Mouse (Mus musculus) cerebellum, adult 9-11 months (tissue): ENCODE measurements around the gene Derl3.
A peak's percentile ranks its signal among the peaks of the same experiment; 100 is the strongest.
"Not testable (repeated sequence)": the region's sequence is repeated elsewhere in the genome, so short reads cannot be mapped to it uniquely, and the experiment has no call there.

Experiments used
- DNase-seq: peaks from one replicate; pipeline ENCODE4 v3.0.0; 2022

The Derl3 gene

DNA sequence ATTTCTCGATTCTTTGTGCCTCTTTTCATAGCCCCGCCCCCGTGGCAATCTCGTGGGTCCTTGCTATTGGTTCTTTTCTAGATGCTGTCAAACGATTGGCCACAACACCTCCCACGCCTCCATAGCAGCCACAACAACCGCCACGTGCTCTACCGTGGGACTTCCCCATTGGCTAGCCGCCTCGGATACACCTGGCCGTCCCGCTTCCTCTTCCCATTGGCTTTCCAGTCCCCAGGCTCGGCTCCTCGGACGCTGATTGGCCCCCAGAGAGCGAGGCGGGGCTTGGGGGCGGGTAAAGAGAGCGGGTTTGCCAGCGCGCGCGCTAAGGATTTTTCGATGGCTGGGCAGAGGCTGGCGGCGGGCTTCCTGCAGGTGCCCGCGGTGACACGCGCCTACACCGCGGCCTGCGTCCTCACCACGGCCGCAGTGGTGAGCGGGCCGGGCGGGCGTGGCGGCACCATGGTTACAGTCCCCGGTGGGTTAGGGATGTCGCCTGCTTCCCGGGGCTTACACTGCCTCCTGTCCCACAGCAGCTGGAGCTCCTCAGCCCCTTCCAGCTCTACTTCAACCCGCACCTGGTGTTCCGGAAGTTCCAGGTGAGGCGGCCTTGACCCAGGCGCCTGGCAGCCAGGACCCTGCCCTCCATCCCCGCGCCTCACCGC, at the start of gene Derl3:
Gene Derl3, plus strand, starts transcription at position 325 of the 662 bp plus-strand sequence.
- DNase-seq: peak; percentile 99

DNA sequence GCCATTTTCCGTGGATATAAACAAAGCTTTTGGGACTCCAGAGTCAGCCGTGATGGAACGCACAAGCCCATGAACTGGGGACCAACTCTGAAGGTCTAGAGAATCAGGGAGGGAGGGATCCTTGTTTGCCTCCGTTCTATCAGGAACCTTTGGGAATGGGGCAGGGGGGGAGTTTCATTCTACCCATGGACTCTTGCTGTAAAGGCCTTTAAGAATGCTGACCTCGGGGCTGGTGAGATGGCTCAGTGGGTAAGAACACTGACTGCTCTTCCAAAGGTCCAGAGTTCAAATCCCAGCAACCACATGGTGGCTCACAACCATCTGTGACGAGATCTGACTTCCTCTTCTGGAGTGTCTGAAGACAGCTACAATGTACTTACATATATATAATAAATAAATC, 49.3 kb upstream of the Derl3 start:
- not testable (repeated sequence) for DNase-seq

- no peak for DNase-seq
These were observed 48.4 kb upstream of the Derl3 start for GRCm38 (mm10) chr10:75844800-75845199.

- DNase-seq: no peak
These were observed 47.8 kb upstream of the Derl3 start for GRCm38 (mm10) chr10:75845306-75845930.

- DNase-seq: no peak
These were observed 44.8 kb upstream of the Derl3 start for GRCm38 (mm10) chr10:75848382-75848781.

DNA sequence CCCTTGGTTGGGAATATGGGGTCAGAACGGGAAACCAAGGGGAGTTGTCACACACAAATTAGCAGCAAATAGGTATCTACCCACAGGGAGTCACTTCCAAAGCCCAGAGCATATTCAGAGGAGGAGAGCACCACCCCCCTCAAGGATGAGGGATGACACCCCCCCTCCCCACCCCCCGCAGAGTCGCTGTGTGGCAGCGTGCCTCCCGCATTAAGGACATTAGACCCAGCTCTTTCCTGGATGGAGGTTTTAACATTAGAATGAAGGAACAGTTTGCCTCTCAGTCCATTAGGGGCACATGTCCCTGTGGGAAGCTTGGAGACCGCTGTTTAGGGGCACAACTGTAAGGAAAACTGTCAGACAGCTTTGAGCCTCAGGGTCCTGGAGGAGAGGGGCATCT, 42.1 kb upstream of the Derl3 start:
- DNase-seq: no peak

- DNase-seq: no peak
These were observed 41.5 kb upstream of the Derl3 start for GRCm38 (mm10) chr10:75851681-75852080.

DNA sequence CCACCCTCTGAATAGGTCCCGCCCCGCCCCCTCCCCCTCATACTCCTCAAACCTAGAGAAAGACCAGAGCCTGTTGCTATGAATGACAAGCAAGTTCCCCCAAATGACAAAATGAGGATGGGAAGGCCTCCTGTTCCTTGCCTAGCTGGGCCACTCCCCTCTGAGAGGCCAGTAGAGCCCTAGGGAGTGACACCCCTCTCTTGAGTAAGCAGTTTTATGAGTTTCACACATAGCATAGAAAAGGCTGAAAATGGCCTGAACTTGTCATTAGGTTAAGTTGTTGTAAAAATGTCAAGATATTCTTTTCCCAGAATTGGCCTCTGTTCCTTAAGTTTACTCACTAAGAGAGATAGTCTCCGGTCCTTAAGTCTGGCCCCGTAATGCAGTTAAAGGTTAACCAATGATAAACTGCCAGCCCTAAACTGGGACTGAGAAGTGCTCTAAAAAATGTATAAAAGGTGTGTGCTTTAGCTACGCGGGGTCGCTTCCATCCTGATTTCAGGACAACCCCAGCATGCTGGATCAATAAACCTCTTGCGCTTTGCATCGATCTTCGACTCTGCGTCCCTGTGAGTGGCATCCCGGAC, 40.6 kb upstream of the Derl3 start:
- no peak for DNase-seq

GRCm38 (mm10) chr10:75853452-75853851, 39.8 kb upstream of the Derl3 start:
- DNase-seq: peak; percentile 85

DNA sequence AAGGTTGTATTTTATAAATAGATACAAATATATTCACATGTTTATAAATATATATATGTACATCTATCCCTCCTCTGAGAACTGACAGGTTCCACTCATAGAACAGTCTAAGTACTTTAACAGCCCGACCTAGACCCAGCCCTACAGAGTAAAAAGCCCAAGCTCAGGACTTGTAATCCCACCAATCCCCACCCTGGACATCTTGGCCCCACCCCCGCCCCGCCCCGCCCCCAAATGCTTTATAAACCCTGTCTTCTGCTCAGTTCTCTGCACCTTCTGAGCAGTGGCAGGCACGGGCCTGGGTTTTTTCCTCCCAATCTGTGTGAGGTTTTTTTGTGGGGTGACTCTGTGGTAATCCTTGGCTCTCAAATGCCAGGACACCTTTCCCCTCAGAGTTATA, 39.1 kb upstream of the Derl3 start:
- no peak for DNase-seq

DNA sequence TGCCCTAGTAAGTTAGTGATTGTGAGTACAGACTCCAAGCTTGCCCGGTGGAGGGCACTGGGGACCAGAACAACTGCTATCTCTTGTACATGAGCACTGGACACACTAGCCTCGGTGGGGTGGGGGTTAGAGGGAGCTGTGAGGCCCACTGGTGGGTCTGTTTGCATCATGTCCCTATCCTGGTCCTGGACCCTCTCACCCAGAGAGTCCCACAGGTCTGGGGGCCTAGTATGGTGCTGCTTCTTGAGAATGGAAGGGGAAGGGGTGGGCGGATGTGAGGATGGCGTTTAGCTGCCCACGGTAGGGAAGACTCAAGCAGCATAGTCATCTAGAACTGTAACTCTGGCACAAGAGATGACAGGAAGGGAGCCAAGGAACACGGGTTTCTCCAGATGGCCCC, 38.4 kb upstream of the Derl3 start:
- no peak for DNase-seq

DNA sequence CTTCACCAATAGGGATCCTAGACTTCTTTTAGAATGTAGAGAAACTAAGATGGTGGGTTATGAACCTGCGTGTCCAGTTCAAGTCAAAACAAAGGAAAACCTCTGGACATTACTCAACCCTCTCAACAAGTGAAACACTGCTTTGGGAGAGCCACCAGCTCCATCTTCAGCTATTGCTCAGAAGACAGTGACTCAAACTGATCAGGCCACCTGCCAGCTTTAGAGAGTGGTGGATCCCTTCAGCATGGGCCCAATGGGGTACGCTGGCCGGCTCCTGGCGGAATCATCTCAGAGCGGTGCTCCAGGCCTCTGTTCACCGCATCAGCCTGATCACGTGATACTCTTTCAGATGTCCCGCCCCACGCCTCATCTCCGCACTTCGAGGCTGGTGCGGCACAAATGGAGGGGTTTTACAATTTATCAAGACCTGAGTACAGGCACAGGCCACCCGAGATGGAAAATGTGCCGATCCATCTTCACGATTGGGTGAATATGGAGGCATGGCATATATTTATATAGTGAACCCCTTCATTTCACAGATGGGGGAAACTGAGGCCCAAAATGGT, 37.7 kb upstream of the Derl3 start:
- no peak for DNase-seq

- DNase-seq: no peak
These were observed 36.9 kb upstream of the Derl3 start for GRCm38 (mm10) chr10:75856155-75856907.

DNA sequence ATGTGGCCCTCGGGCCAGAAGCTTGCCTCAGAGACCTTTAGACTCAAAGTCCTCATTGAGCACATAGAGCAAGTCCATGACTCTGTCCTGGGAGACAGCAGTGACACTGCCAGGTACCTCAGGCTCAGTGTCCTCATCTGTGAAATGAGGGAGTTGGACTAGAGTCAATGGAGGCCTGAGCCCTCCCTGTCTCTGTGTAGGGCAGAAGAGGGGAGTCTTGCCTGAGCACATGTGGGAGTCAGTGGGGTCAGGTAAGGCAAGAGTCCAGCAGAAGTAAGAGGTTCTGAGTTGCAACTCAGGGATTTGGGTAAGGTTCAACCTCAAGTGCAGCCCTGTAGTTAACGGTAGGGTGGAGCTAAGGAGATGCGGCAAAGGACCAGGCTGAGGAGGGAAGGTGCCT, 36.2 kb upstream of the Derl3 start:
- no peak for DNase-seq

DNA sequence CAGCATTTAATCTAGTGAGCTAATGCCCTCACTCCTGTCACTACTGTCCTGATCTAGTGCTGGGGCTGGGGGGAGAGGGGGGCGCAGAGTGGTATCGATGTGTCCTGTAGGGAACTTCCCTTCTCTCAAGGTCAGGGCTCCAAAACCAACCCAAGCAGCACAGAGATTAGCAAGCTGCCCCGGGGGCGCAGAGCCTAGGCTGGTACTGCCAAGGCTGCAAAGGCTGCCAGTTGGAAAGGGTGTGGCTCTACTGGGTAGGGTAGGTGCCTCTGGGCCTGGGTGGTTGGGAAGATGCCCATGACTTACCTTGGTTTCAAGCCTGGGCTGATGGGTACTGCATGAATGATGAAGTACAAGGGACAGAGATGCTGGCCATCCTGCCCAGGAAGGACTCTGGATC, 35.6 kb upstream of the Derl3 start:
- DNase-seq: no peak

DNA sequence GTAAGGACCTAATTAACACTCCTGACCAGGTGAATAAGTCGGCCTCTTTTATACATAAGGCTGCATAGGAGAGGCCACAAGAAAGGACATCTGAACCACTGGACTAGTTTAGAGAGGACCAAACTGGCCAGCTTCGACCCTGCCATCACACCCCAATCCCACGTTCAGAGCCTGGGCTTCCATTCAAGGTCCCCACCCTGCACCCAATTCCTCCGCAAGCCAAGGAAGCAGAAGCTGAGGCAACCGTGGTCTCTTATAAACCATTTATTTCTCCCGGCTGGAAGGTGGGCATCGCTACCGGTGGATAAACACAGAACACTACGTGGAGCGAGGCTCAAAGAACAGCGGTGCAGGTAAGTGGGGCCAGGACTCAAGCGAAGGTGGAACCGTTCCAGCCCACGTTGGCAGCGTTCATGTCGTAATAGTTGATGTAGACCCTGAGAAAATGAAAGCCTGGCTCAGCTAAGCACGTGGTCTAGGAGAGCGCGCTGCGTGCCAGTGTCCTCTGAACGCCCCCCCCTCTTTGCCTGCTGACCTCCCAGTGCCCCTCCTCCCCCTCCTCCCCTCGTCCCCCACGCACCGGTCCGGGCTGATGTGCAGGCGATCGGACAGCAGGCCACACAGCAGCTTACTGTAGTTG, 34.0 kb upstream of the Derl3 start:
- DNase-seq: peak; percentile 65

DNA sequence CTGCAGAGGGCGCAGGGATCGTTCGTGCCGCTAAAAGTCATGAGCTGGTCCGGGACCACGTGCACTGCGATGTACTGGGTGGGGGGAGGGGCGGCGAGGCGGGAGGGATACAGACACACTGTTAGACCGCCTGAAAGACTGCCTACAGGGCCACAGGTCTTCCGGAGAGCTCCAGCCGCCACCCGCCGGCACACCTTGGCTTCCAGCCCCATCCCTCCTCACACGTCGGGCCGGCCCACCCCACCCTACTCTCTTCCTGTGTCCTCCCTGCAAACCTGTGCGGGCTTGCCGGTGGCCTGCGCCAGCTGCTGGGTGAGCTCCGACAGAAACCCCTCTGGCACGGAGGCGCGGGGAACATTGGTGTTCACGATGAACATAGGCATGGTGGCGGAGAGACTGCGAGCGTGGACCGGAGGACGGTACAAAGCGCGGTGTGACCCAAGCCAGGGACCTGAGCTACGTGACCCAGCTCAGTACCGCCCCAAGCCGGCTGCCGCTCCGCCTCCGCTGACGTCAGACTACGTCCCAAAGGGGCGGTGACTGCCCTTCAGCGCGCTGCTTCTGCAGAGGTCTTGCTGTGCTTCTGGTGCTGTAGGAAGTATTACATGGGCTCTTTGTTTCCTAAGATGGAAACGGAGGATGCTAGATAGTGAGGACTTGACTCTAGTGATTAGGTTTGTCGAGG, 33.3 kb upstream of the Derl3 start, which contains the start of gene Mif:
Gene Mif, minus strand, starts transcription at position 455 of the 685 bp plus-strand sequence.
- peak; percentile 89 for DNase-seq

DNA sequence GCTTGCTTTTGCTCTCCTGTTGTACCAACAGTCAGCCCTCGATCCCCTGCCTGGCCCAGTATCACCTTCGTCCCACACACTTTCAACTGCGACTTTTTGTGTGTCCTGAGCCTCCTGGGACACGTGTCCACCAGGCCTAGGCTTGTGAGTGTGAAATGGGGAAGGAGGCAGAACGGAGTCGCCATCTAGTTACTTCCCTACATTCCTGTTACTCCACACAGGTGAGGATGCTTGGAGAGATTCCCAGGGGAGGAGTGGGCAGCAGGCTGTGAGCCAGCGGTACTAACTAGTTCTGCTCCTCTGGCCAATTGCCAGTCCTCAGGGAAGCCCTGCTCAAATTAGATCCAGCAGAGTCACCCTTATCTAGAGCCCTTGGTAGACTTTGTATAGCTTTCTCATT, 32.5 kb upstream of the Derl3 start:
- DNase-seq: peak; percentile 74

DNA sequence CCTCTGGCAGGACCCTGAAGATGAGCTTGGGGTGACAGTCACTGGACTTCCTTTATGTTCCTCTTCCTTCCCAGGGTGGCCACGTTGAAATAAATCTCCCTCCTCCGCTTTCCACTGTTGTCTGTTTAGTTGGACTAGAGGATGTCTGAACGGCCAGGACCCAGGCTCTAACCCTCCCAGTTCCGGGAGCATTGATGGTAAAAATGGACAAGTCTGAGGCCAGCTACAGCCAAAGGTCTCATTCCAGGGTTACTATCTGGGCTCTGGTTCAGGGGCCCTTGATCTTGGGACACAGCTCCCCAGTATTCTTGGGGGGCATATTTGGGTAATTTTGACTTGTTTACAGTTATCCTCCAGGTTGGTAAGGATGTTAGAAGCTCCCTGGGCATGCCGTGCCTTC, 31.6 kb upstream of the Derl3 start:
- no peak for DNase-seq

DNA sequence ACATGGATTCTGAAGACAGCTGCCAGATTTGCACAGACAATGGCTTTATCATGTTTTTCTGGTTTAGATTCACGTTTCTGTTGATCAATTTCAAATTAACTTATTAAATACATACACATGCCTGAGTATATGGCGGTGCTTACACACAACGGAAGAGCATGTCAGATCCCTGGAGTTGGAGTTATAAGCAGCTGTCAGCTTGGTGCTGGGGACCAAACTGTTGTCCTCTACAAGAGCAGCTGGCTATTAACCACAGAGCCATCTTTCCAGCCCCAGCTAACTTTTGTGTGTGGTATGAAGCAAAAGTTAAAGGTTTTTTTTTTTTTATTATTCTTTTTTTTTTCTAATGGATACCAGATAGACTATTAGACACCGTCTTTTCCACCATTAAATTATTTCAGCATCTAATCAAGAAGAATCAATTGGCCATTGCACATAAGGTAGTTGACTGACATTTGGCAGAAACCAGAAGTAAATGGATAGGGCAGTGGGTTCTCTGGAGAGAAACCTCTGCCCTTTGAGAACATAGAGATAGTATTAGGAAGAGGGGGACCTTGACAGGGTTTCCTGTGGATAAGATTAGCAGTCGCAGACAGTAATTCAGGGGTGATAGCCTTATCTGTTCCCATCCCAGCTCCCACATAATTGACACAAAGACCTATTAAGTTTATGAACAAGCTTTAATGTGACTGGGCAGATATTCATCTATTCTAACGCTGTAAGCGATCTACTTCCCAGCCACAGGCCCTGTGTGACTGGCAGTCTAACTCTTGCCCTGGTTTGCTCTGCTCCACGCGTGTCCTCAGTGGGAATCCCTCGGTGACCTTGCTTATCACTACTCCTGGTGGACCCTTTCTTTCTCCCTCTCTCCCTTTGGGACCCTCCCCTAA, 20.9 kb upstream of the Derl3 start:
- DNase-seq: peak; percentile 5

GRCm38 (mm10) chr10:75872915-75873542, 20.2 kb upstream of the Derl3 start:
- DNase-seq: peak; percentile 96
